Mouse (Mus musculus) embryonic facial prominence, embryonic 10.5 days (tissue): ENCODE data around the gene Rnf152. TPM values are rescaled to one million over a fixed set of nuclear protein-coding genes. Genes with fewer than 3 reads are reported as not detected.

Source experiments
- DNase-seq: peaks from one replicate; pipeline ENCODE4 v3.0.0-alpha.2; 2017; ENCODE audit warnings: low spot score
- H3K27ac ChIP-seq: fragments of 300-500 bp; sonication (generic); replicated peaks from 2 replicates; pipeline ENCODE4 v1.5.1; 2016; ENCODE audit warnings: mild to moderate bottlenecking
- H3K27me3 ChIP-seq: fragments of 300-500 bp; sonication (generic); replicated peaks from 2 replicates; pipeline ENCODE4 v1.6.1; 2016; ENCODE audit warnings: low read depth, mild to moderate bottlenecking; ENCODE audit not compliant: poor library complexity, severe bottlenecking
- H3K36me3 ChIP-seq: fragments of 300-500 bp; sonication (generic); replicated peaks from 2 replicates; pipeline ENCODE4 v1.6.1; 2016; ENCODE audit warnings: mild to moderate bottlenecking, moderate library complexity
- H3K4me1 ChIP-seq: fragments of 300-500 bp; sonication (generic); 2 replicates; pipeline ENCODE4 v1.6.1; 2016
- H3K4me3 ChIP-seq: fragments of 300-500 bp; sonication (generic); 2 replicates; pipeline ENCODE4 v1.5.1; 2016; ENCODE audit warnings: mild to moderate bottlenecking, moderate library complexity
- H3K9me3 ChIP-seq: fragments of 300-500 bp; sonication (generic); 2 replicates; pipeline ENCODE4 v1.6.1; 2016; ENCODE audit warnings: mild to moderate bottlenecking
- WGBS: fragments of 180-500 bp; shearing (Covaris S2); methylation state at CpG from one replicate; pipeline ENCODE4 v1.1.7; 2016; 5-methylcytosine and 5-hydroxymethylcytosine counted together
- polyA plus RNA-seq: library from polyadenylated mRNA; unstranded; fragments of >200 nt; fragmentation: Nextera tagmentation; extraction: Ambion mirVana; gene quantifications from 2 replicates; pipeline ENCODE4 v1.2.1, GENCODE M21; 2016

Rnf152 gene
- polyA plus RNA-seq, 1 experiment from 2014 or later, result 0.51 TPM

- Histone ChIP-seq H3K27ac (no peak overlapping the region), H3K4me1 (no peaks in the 10 kb centered on the region), H3K4me3 (no peak overlapping the region), H3K36me3 (no peaks in the 10 kb centered on the region), H3K27me3 (no peaks in the 10 kb centered on the region), H3K9me3 (no peaks in the 10 kb centered on the region)
- DNase-seq, result no peak
- 56% methylated on average over 2 of the region's 2 CpGs for WGBS
These were observed 109.9 kb downstream of the Rnf152 start for GRCm38 (mm10) chr1:105246651-105247050.

GRCm38 (mm10) chr1:105246075-105246574, 110.4 kb downstream of the Rnf152 start:
- WGBS, result 37% methylated on average over 3 of the region's 3 CpGs
- no peaks in the 10 kb centered on the region for H3K4me1 ChIP-seq
- H3K36me3 ChIP-seq, result no peaks in the 10 kb centered on the region
- no peak overlapping the region for H3K27ac ChIP-seq
- no peaks in the 10 kb centered on the region for H3K27me3 ChIP-seq
- H3K9me3 ChIP-seq, result no peaks in the 10 kb centered on the region
- no peak for DNase-seq
- no peak overlapping the region for H3K4me3 ChIP-seq

GRCm38 (mm10) chr1:105243359-105244142, 113.0 kb downstream of the Rnf152 start:
- no peaks in the 10 kb centered on the region for H3K27me3 ChIP-seq
- WGBS, result 84% methylated on average over 6 of the region's 6 CpGs
- no peaks in the 10 kb centered on the region for H3K9me3 ChIP-seq
- H3K36me3 ChIP-seq, result no peaks in the 10 kb centered on the region
- no peak overlapping the region for H3K4me3 ChIP-seq
- no peaks in the 10 kb centered on the region for H3K4me1 ChIP-seq
- no peak overlapping the region for H3K27ac ChIP-seq
- DNase-seq, result no peak

- Histone ChIP-seq H3K4me1 (no peaks in the 10 kb centered on the region), H3K36me3 (no peaks in the 10 kb centered on the region), H3K9me3 (no peaks in the 10 kb centered on the region), H3K27me3 (no peaks in the 10 kb centered on the region), H3K27ac (no peak overlapping the region), H3K4me3 (no peak overlapping the region)
- DNase-seq, result no peak
These were observed 116.3 kb downstream of the Rnf152 start for GRCm38 (mm10) chr1:105240185-105240584.
